Mouse (Mus musculus): ENCODE measurements around the gene Ugcg.

Ugcg gene

DNA sequence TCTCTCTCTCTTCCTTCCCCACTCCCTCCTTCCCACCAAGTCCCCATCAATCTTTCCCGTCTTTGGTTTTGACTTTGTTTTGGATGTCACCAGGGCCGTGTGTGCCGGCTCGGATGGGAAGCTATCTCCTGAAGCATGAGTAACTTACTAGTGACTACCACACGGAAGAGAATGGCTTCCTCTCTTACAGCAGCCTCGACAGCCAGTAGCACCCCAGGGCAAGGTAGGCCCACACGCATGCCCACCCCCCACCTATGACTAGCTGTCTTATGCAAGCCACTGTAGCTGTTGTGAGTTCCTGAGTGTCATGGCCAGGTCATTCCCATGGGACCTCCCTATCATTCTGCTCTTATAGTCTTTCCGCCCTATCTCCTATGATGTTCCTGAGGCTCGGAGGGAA, 38.0 kb downstream of the Ugcg start:
- DNase-seq (ENCODE audit: low spot score) = no peak

DNA sequence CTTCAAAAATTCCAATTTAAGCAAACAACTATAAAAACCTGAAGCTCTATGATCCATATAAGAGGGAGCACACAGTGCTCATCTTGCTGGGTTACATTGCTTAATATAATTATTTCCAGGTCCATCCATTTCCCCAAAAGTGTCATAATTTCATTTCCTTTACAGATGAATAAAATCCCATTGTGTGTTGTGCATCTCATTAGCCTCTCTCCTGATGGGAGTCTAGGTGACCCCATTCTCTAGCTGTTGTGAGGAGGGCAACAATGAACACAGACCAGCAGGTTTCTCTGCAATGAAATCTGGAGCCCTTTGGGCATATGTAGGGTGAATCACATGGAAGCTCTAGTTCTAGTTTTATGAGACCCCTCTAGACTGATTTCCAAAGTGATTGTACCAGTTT, 39.9 kb downstream of the Ugcg start:
- DNase-seq (ENCODE audit: low spot score) = no peak

DNA sequence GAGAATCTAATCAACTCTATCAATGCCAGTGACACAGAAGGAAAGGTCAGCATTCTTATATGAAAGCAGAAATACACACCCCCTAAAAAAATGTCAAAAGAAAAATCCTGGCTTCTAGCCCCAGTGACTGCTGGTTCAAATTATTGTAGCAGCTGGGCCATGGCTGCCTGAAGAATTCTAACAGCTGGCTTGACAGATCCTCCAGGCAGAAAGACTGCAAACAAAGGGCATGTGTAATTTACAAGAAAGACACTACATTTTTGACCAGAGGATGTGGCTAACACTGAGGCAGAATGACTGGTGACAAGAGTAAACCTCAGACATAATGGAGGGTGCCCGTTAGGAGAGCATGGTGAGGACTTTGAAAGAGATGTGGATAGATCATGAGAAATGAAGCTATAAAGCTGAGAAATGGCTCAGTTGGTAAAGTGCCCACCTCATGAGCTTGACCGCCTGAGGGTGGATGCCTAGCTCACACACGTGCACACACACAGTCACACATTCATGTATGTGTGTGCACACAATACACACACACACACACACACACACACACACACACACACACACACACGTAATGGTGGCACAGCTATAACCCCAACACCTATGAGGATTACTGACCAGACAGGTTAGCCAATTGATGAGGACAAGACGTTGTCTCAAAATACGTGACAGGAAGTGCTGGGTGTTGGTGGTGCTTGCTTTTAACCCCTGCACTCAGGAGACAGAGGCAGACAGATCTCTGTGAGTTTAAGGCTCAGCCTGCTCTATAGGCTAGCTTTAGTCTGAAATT, 42.4 kb downstream of the Ugcg start:
- no peak for DNase-seq (ENCODE audit: low spot score)

DNA sequence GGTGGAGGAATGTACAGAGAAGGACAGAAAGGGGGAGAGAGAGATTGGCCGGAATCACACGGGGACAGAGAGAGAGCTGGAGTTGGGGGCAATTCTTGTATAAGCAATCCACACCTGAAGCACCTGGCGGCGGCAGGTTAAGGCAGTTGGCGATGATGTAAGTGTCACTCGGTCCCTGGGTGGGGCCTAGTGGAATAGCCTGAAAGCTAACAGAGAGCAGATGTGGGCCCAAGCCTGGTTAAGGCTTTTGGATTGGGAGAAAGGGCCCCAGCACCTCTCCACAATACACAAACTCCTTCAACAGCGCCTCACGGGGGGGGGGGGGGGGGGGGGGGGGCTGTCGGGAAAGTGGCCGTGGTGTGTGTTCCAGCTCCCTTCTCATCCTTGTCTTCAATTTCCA, 45.0 kb downstream of the Ugcg start:
- no peak for DNase-seq (ENCODE audit: low spot score)

DNA sequence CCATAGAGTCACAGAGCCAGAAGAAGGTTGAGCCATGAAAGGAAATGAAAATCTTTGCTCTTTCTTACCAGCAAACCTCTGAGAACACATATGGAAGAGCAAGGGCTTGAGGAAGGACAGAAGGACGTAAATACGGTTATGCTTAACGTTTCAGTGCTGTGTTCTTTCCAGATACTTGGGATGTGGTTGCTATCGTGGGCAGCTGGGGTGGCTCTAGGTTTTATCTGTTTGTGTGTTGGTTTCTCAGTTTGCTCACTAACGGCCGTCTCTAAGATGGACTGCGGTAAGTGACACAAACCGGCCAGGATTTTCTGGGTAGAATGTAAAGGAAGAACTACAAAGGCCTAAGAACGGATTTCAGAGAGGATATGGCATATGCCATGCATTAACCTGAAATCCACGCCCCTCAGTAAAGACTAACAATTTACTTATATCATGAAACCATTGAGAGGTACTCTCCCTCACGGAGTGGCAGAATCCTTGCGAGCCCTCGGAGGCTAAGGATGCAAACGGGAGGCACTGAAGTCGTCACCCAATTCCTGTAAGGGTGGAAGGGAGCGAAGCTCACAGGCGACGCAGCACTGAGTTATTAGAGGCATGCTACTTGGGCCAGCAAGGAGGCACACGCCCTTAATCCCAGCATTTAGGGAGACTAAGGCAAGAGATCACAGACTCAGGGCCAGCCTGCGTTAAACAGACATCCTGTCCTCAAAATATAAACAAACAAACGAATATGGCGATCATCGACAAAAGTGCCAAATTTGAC, 45.6 kb downstream of the Ugcg start:
- DNase-seq (ENCODE audit: low spot score) = no peak

DNA sequence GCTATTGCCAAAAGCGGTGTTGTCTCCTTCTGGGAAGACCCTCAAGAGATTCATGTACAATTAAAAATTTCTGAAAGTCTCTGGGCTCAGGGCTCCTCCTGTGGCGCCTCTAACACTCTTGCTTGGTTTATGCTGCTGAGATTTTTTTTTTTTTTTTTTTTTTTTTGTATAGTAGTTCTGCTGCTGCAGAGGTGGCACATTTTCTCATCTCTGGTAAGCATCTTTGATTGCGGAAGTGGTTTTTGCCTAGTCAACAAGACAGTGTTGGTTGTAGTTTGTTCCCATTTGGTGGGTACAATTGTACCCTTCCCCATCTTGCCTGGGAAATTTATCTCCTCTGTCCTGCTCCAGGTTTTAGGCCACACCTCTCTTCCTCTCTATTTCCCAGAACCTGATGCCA, 47.3 kb downstream of the Ugcg start:
- DNase-seq (ENCODE audit: low spot score) = no peak

DNA sequence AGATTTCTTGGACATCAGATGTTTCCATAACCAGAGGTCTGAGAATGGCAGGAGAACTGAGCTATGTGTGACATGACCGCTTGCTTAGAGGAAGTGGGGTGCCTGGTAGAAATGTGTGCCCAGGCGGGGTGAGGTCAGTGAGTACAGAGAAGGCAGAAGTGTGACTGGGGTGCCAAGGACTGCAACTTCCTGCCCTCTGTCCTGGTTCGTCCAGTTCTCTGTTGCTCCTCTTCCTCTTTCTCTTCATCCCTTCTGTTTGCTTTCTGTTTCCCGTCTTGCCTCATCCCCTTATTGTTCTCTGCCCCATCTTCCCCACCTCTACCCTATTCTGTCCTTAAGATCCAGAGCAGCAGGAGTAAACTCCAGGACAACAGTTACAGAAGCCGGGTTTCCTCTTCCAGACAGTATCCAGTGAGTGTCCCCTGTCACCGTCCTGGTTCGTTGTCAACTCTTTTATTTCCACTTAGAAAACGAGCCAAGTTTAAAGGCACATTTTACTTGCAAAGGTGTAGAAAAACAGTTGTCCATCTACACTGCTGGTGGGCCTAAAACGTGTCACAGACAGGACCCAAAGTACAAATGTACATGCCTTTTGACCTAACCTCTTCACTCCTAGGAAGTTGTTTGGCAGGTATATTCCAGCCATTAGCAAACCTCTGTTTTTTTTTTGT, 49.7 kb downstream of the Ugcg start:
- no peak for DNase-seq (ENCODE audit: low spot score)

DNA sequence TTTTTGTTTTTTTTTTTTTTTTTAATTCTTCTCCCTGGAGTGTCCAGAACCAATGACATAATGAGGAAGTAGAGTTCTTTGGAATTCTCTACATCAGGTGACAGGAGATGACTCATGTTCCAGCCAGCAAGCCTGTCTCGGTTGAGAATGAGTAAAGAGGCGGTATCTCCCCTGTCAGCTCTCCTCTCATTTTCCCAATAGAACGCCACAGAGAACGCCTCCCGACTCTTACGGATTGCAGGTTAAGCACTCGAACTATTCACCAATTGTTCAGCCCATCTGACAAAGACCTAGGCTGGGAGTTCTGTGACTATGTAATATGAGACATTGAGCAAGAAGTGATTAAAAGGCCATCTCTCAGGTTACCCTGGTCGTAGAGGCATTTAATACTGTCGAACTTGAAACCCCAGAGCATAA, 50.3 kb downstream of the Ugcg start:
- DNase-seq (ENCODE audit: low spot score) = no peak

DNA sequence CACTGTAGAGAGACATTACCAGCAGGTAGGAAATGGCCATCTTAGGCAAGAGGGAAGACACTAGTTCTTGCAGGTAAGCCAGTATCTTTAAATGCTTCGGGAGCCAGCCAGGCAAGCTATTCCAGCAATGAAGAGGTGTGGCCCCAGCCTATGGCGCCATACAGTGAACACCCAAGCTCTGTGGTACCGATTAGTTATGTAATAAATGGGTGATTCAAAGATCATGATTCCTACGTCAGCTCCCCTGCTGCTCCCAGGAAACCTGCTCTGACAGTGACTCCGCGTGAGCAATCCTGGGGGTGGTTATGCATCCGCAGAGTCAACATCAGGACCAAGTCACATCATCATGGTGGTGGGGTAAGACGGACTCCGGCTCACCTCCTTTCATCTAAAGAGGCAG, 51.1 kb downstream of the Ugcg start:
- no peak for DNase-seq (ENCODE audit: low spot score)

DNA sequence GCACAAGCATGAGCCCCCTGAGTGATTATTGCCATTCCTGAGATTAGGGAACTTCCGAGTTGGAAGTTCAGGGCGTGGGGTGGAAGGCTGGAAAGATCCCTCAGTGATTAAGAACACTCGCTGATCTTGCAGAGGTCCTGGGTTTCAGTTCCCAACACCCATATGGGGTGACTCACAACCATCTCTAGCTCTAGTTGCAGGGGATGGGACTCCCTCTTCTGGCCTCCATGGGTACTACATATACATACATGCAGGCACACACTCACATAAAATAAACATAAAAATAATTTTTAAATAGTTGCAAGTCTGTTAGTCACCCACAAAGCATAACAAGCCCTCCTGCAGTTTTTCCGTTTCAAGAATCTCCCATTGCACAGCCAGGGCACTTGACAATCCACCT, 52.0 kb downstream of the Ugcg start:
- no peak for DNase-seq (ENCODE audit: low spot score)

DNA sequence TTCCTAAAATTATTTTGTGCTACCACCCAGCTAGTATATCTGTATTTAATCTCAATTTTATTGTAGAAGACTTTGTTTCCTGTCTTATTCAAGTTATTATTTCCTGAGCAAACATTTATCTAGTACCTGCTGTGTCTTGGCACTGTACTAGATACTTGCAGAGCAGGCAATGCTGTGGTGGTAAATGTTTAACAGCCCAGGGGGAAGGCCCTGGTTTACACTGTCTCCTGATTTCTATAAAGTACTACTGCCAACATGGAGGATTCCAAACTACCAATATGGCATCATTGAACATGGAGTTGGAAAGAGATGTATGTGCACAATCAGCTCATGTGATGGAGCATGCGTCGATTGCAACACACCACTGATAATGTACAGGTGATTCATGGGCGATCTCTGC, 53.2 kb downstream of the Ugcg start:
- DNase-seq (ENCODE audit: low spot score) = no peak

DNA sequence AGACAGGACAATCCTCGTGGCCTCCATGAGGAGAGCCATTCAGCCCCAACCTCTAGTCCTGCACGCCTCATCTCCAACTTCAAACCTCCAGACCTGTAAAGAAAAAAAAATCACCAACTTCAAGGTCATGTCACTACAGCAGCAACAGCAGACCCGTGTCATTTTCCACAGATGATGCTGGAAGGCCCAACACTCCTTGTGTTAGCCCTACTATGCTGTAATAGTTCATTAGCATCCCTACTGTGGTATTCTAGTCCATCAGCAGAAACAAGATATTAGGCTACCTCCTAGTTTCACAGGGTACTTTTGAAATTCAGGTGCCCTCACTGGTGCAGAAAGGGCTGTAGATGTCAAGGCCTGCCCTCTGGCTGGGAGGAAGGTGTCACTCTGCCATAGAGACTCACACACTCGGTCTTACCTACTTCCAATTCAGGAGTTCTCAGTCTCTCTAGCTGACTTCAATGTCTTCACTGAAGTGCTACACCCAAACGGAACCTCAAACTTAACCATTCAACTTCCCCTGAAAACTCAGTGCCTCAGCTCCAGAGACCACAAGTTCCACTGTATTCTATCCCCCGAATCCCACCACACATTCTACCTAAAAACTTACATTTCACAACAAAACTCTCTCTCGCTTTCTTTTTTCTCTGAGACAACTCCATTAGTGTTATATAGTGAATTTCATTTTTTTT, 54.9 kb downstream of the Ugcg start:
- no peak for DNase-seq (ENCODE audit: low spot score)

DNA sequence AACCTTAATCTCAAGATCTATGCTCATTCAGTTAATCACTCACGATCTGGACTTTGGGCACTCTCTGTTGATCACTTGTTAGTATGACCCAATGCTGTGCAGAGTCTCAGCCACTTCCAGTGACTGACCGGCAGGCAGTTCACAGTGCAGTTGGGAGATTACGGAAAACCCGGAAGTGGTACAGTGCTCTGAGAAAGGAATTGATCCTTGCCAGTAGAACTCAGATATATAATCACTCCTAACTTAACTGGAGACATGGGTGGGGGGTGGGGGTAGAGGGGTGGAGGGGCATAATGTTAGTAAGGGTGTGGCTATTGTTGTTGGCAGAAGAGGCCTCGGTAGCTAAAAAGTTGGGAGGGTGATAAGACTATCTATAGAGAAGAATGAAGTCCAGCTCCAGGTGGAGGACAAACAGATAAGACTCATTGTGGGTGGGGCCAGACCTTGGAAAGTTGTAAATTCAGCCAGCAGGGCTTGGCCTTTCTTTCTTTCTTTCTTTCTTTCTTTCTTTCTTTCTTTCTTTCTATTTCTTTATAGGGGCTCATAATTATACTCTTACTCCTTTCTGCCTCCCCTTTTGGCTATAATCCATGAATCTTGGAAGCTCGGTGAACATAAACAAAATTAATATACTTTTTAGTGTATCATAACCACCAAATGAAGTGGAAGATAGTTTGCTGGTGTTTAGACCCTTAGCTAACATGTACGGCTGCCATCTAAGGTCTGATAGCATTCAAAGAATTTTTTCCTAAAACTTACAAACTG, 55.9 kb downstream of the Ugcg start:
- no peak for DNase-seq (ENCODE audit: low spot score)

DNA sequence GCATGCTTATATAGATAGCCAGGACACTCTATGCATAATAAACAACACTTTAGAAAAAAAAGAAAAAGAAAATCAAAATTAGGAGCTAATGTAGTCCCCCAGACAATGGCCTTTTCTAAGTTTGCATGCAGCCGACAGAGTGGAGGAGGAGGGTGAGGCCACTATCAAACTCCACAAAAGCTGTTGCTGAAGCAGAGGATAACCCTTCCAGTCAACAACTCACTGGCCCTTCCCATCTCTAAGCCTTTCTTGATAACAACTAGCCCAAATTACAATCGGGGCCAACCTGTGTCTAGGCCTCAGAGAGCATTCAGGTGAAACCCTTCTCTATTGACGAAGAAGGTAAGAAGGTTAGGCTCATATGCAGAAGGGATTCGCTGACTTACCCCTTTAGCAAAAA, 56.7 kb downstream of the Ugcg start:
- DNase-seq (ENCODE audit: low spot score) = no peak

DNA sequence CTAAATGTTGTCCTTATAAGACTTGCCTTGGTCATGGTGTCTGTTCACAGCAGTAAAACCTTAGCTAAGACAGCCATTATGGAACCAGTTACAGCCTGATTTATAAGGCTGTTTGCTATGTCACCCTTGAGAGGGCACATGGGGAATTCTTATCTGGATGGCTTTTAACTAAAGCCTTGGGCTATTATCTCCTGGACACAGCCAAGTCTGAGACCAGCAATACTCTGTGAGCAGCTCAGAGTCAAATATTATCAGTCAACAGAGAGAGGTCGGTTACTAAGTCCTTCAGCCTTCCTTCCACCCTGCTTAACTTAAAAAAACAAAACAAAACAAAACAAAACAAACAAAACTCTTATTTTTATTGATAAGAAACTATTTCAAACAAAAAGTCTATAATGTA, 58.5 kb downstream of the Ugcg start:
- no peak for DNase-seq (ENCODE audit: low spot score)

DNA sequence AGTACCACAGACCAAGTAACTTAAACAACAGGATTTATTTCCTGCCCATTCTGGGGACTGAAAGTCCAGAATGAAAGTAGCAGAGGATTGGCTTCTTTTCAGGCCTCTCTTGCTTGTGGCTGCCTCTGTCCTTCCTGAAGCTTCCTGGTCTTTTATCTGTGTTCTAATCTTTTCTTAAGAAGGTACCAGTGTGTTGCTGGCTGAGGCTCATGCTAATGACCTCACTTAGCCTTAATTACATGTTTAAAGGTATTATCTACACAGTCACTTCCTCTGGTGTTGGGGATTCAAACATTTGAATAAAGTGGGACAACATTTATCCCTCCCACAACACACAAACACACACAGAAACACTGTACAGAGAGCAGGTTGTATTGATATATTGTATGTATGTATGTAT, 59.0 kb downstream of the Ugcg start:
- DNase-seq (ENCODE audit: low spot score) = no peak

DNA sequence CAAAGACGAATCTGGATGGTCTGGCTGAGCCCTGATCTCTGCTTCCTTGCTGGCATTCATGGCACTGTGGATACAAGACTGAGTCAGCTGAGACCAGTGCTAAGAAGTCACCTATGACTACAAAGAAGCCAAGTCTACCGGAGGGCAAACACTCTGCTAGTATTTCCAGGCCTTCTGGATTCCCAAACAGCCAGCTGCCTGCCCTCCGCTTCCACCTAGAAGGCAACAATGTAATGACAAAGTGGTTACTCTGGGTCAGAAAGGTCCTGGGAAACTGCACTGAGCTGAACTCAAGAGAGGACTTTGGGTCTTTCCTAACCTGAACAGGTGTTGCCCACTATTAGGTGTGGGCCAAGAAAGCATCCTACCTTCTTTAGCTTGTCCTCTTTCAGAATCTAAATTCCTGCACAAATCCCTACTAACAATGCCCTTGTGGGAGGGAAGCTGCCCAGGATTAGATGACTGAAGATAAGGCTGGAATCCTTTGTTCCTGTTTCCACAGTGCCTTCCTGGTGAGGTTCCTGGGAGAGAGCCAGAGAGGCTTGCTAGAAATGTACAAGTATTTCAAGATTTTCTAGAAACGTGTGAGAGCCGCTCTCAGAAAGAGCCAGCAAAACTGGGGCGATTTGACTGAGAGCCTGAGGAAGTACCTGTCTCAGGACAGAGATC, 63.5 kb downstream of the Ugcg start:
- DNase-seq (ENCODE audit: low spot score) = peak; percentile 71

DNA sequence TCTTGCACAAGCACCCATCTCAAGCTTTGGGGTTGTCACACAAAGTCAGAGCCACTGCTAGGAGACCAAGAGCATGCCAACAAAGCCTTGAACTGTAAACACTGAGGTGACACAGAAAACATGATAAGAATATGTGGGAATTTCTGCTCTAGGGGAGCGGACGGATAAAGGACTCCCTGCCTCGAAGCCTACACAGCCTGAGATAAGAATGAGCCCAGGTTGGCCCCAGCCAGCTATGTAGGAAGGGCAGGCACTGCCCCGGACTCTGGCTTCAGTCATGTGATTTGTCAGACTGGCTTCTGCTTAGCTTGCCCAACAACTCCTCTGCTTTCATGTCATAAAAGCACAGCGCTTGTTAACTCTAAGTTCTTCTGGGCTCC, 64.0 kb downstream of the Ugcg start:
- no peak for DNase-seq (ENCODE audit: low spot score)

DNA sequence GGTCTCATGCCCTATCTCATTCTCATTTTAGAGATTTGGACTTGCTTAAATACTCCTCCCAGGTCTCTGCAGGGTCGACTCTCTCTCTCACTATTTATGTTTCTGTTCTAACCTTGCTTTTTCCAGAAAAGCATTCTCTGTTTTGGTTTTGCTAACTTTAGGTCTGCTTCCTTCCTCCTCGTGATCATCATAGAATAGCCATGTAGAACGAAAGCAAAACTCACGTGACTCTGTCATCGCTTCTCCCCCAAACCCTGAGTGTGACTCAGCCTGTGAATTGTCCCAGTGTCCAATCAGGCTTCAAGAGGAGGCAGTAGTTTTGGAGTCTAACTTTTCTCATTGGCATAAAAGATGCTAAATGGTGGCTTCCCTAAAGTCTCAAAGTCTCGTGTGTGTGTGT, 65.3 kb downstream of the Ugcg start:
- no peak for DNase-seq (ENCODE audit: low spot score)

DNA sequence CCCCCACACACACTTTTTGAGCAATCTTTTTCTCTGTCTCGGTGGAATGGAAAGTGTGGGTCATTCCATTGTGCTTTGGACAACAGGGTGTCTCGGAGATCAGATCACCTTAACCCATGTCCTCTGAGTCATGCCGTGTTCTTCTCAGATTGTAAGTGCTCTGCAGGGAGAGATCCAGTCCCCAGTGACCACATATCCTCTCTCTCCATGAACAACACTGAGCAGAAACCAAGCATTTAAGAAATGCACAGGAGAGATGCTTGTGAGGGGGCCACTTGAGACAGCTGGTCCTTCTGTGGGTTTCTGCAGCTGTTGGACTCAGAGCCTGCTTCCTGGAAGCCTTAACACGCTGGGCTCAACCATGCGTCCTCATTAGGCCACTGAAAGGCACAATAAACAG, 66.9 kb downstream of the Ugcg start:
- no peak for DNase-seq (ENCODE audit: low spot score)

DNA sequence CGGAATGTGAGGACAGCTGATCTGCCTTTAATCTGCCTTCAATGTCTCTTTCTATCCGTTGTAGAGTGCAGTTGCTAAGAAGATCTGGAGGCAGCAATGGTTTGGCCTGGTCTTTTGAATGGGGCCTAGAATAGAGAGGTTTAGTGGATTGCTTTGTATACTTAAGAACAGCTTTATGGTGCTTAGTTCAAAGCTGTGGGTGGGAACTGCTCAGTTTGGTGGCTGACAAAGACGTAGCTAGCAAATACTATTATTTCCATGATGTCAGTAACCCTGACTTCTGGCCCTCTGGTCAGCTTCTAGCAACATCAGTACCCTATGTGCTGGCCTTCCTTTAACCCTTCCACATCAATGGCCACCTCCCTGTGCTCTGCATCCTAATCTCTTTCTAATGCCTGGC, 68.8 kb downstream of the Ugcg start:
- no peak for DNase-seq (ENCODE audit: low spot score)

All from testis, postnatal 14 days (tissue).